Mouse (Mus musculus) small intestine, adult 2 months (tissue): ENCODE results near the gene Ubn1.

Experiments
- CTCF ChIP-seq: fragments of 200-500 bp; IDR thresholded peaks from 2 replicates; pipeline ENCODE4 v1.5.1; 2012; ENCODE audit warnings: low read depth, mild to moderate bottlenecking, control low read depth, inconsistent platforms, low read length, moderate library complexity, mixed read lengths; ENCODE audit not compliant: insufficient replicate concordance, insufficient read length; ENCODE audit errors: extremely low read depth
- POLR2A ChIP-seq: fragments of 200-500 bp; IDR thresholded peaks from 2 replicates; pipeline ENCODE4 v1.6.1; 2012; ENCODE audit warnings: low read depth, mild to moderate bottlenecking, control low read depth, inconsistent platforms, low read length, moderate library complexity

DNA sequence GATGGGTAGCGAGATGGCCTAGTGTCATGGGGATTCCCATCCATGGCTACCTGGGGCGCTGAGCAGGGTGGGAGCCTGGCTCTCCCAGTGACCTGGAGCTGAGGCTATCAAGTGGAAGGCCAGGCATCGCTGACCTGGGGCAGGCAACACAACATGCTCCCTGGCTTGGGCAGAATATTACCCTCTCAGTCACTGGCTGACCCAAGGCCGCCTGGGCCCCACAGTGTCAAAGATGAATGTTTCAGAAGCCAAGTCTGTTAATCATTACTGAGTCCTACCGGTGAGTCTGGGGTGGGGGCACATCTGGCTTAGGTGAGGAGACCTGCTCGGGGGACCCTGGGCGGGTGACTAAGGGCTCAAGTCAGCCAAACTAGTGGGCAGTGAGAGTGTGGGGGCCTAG lies 60.0 kb downstream of the Ubn1 start:
- TF ChIP-seq CTCF (no peak), POLR2A (no peak)
